Mouse (Mus musculus): ENCODE measurements around the gene Slit3.

GRCm38 (mm10) chr11:35421728-35422127 is 300.7 kb downstream of the Slit3 start:
- no peak for TF ChIP-seq CTCF (IDR thresholded peaks at IDR 0.05; ENCODE audit: low read depth, low read length)
- TF ChIP-seq GATA1 (IDR thresholded peaks at IDR 0.05; ENCODE audit: borderline replicate concordance, low read length): no peak
- TF ChIP-seq GATA2 (IDR thresholded peaks at IDR 0.05; ENCODE audit: borderline replicate concordance, low read depth, low read length): no peak

All from G1E (cell line).